Mouse (Mus musculus): ENCODE measurements at regions not wholly inside any gene's neighbourhood (a gene's known extent, or its start where the extent isn't known, plus 50 kb on each side); places are given as distances from the start of the nearest gene placed in this dataset.

- TF ChIP-seq POLR2A (IDR thresholded peaks at IDR 0.05; ENCODE audit: extremely low read depth, insufficient read depth, low read length) = no peak
- no peak for TF ChIP-seq CTCF (IDR thresholded peaks at IDR 0.05; ENCODE audit: extremely low read depth, insufficient read depth, low read length)
These were observed 78.3 kb downstream of the Ccdc71l start for GRCm38 (mm10) chr12:32456796-32457195.
